Mouse (Mus musculus): ENCODE data around the gene Frs3. TPM values are rescaled to one million over a fixed set of nuclear protein-coding genes. Genes with fewer than 3 reads are reported as not detected.

Gene Frs3
- polyA plus RNA-seq, 1 experiment from 2014 or later, result 3.2 TPM

DNA sequence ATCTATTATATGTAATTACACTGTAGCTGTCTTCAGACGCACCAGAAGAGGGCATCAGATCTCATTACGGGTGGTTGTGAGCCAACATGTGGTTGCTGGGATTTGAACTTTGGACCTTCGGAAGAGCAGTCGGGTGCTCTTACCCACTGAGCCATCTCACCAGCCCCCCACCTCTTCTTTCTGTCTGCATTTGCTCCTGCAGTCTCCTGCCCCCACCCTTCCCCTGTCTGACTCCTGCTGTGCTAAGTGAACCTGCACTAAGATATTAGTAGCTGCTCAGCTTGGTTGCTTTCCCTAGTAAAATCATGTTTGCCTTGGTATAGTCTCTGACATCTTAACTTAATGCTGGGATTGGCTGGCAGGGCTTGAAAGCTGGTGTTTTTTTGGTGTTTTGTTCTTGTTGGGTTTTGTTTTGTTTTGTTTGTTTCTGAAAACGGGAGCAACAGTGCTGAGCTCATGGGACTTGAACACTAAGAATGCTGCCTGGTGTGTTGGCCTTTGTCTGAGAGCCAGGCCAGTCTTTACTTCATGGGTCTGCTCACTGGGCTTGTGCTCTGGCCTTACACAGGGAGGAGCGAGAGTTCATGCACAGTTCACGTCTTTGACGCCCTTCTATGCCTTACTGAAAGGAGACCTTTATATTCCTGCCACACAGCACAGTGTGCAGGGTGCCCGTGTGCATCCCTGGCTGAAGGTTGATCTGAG lies 25.7 kb upstream of the Frs3 start:
- WGBS, result 65% methylated on average over 9 of the region's 9 CpGs
- no peak overlapping the region for H3K4me3 ChIP-seq (ENCODE audit: low read length)
- H3K4me2 ChIP-seq (ENCODE audit: low read depth, low read length), result no peak overlapping the region
- H3K27ac ChIP-seq (ENCODE audit: low read length), result no peak overlapping the region
- H3K9ac ChIP-seq (ENCODE audit: low read depth, low read length), result no peak overlapping the region
- H3K36me3 ChIP-seq (ENCODE audit: control insufficient read depth, insufficient read depth, low read length), result no peaks in the 10 kb centered on the region
- no peak for ATAC-seq
- no peaks in the 10 kb centered on the region for H3K4me1 ChIP-seq (ENCODE audit: control insufficient read depth, insufficient read depth, low read length)
- H3K27me3 ChIP-seq (replicated peaks; ENCODE audit: control insufficient read depth, insufficient read depth, low read length), result no peaks in the 10 kb centered on the region
- H3K9me3 ChIP-seq (ENCODE audit: control insufficient read depth, low read length), result no peaks in the 10 kb centered on the region

DNA sequence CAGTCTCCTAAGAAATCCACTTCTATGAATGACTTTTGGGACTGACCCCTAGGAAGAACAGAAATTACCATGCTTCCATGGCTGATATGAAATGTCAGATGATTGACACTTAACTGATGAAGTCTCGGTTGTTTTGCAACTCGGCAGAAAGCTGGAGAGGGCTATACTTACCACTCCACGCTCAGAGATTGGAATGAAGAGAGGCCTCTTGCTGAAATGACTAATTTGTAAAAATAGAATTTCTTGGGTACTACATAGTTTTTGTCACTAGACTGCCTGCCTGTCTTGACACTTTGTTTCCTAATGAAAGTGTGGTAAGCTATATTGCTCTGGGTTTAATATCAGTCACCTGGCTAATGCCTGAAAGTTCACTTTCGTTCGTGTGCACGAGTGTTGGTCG lies 24.4 kb upstream of the Frs3 start:
- Histone ChIP-seq H3K27me3 (replicated peaks; ENCODE audit: control insufficient read depth, insufficient read depth, low read length) (no peaks in the 10 kb centered on the region), H3K4me3 (ENCODE audit: low read length) (no peak overlapping the region), H3K4me2 (ENCODE audit: low read depth, low read length) (no peak overlapping the region), H3K9me3 (ENCODE audit: control insufficient read depth, low read length) (no peaks in the 10 kb centered on the region), H3K9ac (ENCODE audit: low read depth, low read length) (no peak overlapping the region), H3K36me3 (ENCODE audit: control insufficient read depth, insufficient read depth, low read length) (no peaks in the 10 kb centered on the region), H3K4me1 (ENCODE audit: control insufficient read depth, insufficient read depth, low read length) (no peaks in the 10 kb centered on the region), H3K27ac (ENCODE audit: low read length) (no peak overlapping the region)
- ATAC-seq, result no peak
- WGBS, result 84% methylated on average over 7 of the region's 7 CpGs

DNA sequence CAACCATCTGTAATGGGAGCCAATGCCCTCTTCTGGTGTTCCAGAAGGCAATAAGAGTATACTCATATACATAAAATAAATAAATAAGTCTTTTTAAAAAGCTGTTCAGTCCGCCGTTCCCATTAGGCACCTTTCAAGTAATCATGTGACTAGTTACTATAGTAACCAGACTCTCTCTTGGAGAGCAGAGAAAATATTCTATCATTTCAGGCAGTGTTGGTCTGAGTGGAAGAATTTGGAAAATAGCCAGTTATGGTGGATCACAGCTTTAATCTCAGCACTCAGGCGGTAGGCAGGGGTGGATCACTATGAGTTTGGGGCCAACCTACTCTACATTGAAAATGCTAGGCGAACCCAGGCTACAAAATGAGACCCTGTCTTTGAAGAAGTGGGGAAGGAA lies 19.7 kb upstream of the Frs3 start:
- Histone ChIP-seq H3K9ac (ENCODE audit: low read depth, low read length) (no peak overlapping the region), H3K4me3 (ENCODE audit: low read length) (no peak overlapping the region), H3K4me2 (ENCODE audit: low read depth, low read length) (no peak overlapping the region), H3K4me1 (ENCODE audit: control insufficient read depth, insufficient read depth, low read length) (peaks cover 9% of the 10 kb centered on the region), H3K27me3 (replicated peaks; ENCODE audit: control insufficient read depth, insufficient read depth, low read length) (no peaks in the 10 kb centered on the region), H3K27ac (ENCODE audit: low read length) (no peak overlapping the region), H3K9me3 (ENCODE audit: control insufficient read depth, low read length) (no peaks in the 10 kb centered on the region), H3K36me3 (ENCODE audit: control insufficient read depth, insufficient read depth, low read length) (no peaks in the 10 kb centered on the region)
- no peak for ATAC-seq
- WGBS, result 67% methylated on average over 4 of the region's 4 CpGs

DNA sequence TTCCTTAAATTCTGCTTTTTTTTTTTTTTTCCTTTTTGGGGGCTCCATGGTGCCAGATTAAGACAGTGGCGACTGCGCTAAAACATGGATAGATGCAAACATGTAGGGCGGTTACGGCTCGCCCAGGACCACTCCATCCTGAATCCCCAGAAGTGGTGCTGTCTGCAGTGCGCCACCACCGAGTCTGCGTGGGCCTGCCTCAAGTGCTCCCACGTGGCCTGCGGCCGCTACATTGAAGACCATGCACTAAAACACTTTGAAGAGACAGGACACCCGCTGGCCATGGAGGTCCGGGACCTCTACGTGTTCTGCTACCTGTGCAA lies 16.9 kb upstream of the Frs3 start:
- Histone ChIP-seq H3K9ac (ENCODE audit: low read depth, low read length) (peak overlapping the region; percentile 65), H3K9me3 (ENCODE audit: control insufficient read depth, low read length) (no peaks in the 10 kb centered on the region), H3K27ac (ENCODE audit: low read length) (no peak overlapping the region), H3K4me2 (ENCODE audit: low read depth, low read length) (peak overlapping the region; percentile 86), H3K4me1 (ENCODE audit: control insufficient read depth, insufficient read depth, low read length) (peaks cover 9% of the 10 kb centered on the region), H3K4me3 (ENCODE audit: low read length) (peak overlapping the region; percentile 49), H3K27me3 (replicated peaks; ENCODE audit: control insufficient read depth, insufficient read depth, low read length) (no peaks in the 10 kb centered on the region), H3K36me3 (ENCODE audit: control insufficient read depth, insufficient read depth, low read length) (peaks cover 4% of the 10 kb centered on the region)
- peak; percentile 37 for ATAC-seq
- 37% methylated on average over 14 of the region's 14 CpGs for WGBS

DNA sequence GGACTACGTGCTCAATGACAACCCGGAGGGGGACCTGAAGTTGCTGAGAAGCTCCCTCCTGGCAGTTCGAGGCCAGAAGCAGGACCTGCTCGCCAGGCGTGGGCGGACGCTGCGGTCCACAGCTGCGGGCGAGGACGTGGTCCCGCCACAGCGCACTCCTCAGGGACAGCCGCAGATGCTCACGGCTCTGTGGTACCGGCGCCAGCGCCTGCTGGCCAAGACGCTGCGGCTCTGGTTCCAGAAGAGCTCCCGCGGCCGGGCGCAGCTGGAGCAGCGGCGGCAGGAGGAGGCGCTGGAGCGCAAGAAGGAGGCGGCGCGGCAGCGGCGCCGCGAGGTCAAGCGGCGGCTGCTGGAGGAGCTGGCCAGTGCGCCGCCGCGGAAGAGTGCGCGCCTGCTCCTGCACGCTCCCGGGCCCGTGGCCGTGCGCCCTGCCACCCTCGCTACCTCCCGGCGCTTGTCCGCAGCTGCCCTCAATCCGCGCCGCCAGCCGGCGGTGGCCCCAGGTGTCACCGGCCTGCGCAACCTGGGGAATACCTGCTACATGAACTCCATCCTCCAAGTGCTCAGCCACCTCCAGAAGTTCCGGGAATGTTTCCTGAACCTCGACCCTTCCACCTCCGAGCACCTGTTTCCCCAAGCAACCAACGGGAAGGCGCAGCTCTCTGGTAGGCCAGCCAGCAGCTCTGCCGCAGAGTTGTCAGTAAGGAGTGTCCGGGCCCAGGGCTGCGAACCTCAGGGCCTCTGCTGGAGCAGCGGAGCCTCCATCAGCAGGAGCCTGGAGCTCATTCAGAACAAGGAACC lies 16.3 kb upstream of the Frs3 start:
- Histone ChIP-seq H3K4me3 (ENCODE audit: low read length) (peak overlapping the region; percentile 49), H3K9ac (ENCODE audit: low read depth, low read length) (peak overlapping the region; percentile 65), H3K36me3 (ENCODE audit: control insufficient read depth, insufficient read depth, low read length) (peaks cover 4% of the 10 kb centered on the region), H3K27ac (ENCODE audit: low read length) (no peak overlapping the region), H3K27me3 (replicated peaks; ENCODE audit: control insufficient read depth, insufficient read depth, low read length) (no peaks in the 10 kb centered on the region), H3K4me1 (ENCODE audit: control insufficient read depth, insufficient read depth, low read length) (peaks cover 9% of the 10 kb centered on the region), H3K9me3 (ENCODE audit: control insufficient read depth, low read length) (no peaks in the 10 kb centered on the region), H3K4me2 (ENCODE audit: low read depth, low read length) (peak overlapping the region; percentile 86)
- WGBS, result 9% methylated on average over 63 of the region's 68 CpGs
- ATAC-seq, result peak; percentile 84

DNA sequence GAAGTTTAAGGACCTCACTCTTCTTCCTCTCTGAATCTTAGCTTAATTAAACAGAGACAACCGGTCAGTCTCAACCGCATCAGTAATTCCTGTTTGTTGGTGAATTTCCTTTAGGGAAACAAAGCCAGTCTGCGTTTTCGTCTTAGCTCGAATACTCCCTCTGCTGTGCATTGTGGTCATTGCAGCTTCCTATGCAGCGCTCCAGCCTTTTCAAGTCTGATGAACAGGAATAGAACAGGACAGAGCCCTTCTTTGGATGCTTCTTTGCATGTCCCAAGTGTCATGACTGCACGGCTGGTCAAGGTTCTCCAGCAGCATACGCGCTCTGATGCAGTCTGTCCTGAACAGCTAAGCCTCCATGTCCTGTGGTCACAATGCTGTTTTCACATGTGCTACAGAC lies 12.2 kb upstream of the Frs3 start:
- Histone ChIP-seq H3K4me2 (ENCODE audit: low read depth, low read length) (no peak overlapping the region), H3K27ac (ENCODE audit: low read length) (no peak overlapping the region), H3K4me3 (ENCODE audit: low read length) (no peak overlapping the region), H3K4me1 (ENCODE audit: control insufficient read depth, insufficient read depth, low read length) (peaks cover 13% of the 10 kb centered on the region), H3K9me3 (ENCODE audit: control insufficient read depth, low read length) (no peaks in the 10 kb centered on the region), H3K9ac (ENCODE audit: low read depth, low read length) (no peak overlapping the region), H3K27me3 (replicated peaks; ENCODE audit: control insufficient read depth, insufficient read depth, low read length) (no peaks in the 10 kb centered on the region), H3K36me3 (ENCODE audit: control insufficient read depth, insufficient read depth, low read length) (peaks cover 11% of the 10 kb centered on the region)
- no peak for ATAC-seq
- WGBS, result 19% methylated on average over 9 of the region's 9 CpGs

DNA sequence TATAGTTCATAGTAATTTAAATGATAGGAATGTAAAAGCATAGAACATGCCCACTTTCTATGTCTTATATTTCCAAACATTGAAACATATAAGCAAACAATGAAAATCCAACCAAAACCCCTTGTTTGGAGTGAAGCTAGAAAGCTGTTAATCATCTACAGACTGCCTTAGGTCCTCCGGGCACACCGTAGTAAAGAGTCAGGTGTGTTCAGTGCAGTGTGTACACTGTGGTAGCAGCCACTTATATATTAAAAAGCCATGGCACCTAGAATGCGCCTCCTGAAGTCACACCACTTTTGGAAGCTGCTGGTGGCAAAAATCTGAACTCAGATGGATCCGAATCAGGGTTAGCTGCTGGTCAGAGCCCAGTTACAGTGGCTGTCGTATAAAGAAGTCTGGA lies 10.6 kb upstream of the Frs3 start:
- no peak overlapping the region for H3K9ac ChIP-seq (ENCODE audit: low read depth, low read length)
- peaks cover 14% of the 10 kb centered on the region for H3K36me3 ChIP-seq (ENCODE audit: control insufficient read depth, insufficient read depth, low read length)
- H3K4me2 ChIP-seq (ENCODE audit: low read depth, low read length), result no peak overlapping the region
- no peaks in the 10 kb centered on the region for H3K9me3 ChIP-seq (ENCODE audit: control insufficient read depth, low read length)
- H3K4me3 ChIP-seq (ENCODE audit: low read length), result no peak overlapping the region
- H3K27me3 ChIP-seq (replicated peaks; ENCODE audit: control insufficient read depth, insufficient read depth, low read length), result no peaks in the 10 kb centered on the region
- ATAC-seq, result peak; percentile 79
- 67% methylated on average over 5 of the region's 5 CpGs for WGBS
- H3K4me1 ChIP-seq (ENCODE audit: control insufficient read depth, insufficient read depth, low read length), result peaks cover 4% of the 10 kb centered on the region
- H3K27ac ChIP-seq (ENCODE audit: low read length), result peak overlapping the region; percentile 12; the same call in 1 of the 2 replicates

DNA sequence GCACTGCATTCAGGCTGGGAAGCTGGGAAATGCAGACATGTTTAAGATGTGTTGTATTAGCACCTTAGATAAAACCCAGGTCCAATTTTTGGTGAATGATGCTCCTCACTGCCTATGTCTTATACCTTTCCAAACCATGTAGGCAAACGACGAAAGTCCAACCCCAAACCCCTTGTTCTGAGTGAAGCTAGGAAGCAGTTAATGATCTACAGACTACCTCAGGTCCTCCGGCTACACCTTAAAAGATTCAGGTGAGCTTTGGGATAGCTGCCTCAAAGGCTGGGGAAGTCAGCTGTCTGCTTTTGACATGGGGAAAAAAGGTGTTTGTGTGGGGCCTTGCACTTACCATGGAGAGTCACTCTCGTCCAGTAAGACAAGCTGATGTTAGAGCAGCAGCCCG lies 10.1 kb upstream of the Frs3 start:
- H3K9me3 ChIP-seq (ENCODE audit: control insufficient read depth, low read length), result no peaks in the 10 kb centered on the region
- peak overlapping the region; percentile 12; the same call in 1 of the 2 replicates for H3K27ac ChIP-seq (ENCODE audit: low read length)
- no peak overlapping the region for H3K4me3 ChIP-seq (ENCODE audit: low read length)
- no peak overlapping the region for H3K4me2 ChIP-seq (ENCODE audit: low read depth, low read length)
- peak; percentile 54 for ATAC-seq
- H3K4me1 ChIP-seq (ENCODE audit: control insufficient read depth, insufficient read depth, low read length), result peaks cover 4% of the 10 kb centered on the region; the same call in 1 of the 2 replicates
- 58% methylated on average over 5 of the region's 5 CpGs for WGBS
- H3K36me3 ChIP-seq (ENCODE audit: control insufficient read depth, insufficient read depth, low read length), result peaks cover 14% of the 10 kb centered on the region
- H3K9ac ChIP-seq (ENCODE audit: low read depth, low read length), result no peak overlapping the region
- no peaks in the 10 kb centered on the region for H3K27me3 ChIP-seq (replicated peaks; ENCODE audit: control insufficient read depth, insufficient read depth, low read length)

DNA sequence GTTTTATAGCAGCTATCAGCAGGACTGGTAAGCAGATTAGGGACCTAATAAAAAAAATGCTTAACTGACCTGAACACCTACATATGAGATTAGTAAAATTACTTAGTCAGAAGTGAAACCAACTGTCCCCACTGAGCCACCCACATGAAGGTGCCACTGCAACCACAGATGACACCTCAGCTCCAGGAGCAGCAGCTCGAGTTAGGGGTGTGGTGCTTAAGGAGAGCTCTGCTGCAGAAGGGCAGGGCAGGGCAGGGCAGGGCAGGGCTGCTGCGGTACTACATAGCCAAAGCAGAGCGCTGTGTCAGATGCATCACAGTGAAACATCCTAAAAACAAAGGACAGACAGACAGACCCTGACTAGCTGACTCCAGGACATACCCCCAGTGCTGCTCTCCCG lies 6.0 kb upstream of the Frs3 start:
- Histone ChIP-seq H3K4me3 (ENCODE audit: low read length) (no peak overlapping the region), H3K9ac (ENCODE audit: low read depth, low read length) (no peak overlapping the region), H3K4me1 (ENCODE audit: control insufficient read depth, insufficient read depth, low read length) (peaks cover 11% of the 10 kb centered on the region; the same call in 1 of the 2 replicates), H3K9me3 (ENCODE audit: control insufficient read depth, low read length) (no peaks in the 10 kb centered on the region), H3K27ac (ENCODE audit: low read length) (no peak overlapping the region), H3K4me2 (ENCODE audit: low read depth, low read length) (no peak overlapping the region), H3K27me3 (replicated peaks; ENCODE audit: control insufficient read depth, insufficient read depth, low read length) (no peaks in the 10 kb centered on the region), H3K36me3 (ENCODE audit: control insufficient read depth, insufficient read depth, low read length) (peaks cover 16% of the 10 kb centered on the region; the same call in 1 of the 2 replicates)
- WGBS, result 61% methylated on average over 4 of the region's 4 CpGs
- ATAC-seq, result 0 out of 2 replicates have a peak, but pooled peaks have one; percentile 17

Measured in intestine, embryonic 16.5 days (tissue).